Comparison of ENCODE assay signal across 36 mouse cellular contexts in the genomic region with DNA sequence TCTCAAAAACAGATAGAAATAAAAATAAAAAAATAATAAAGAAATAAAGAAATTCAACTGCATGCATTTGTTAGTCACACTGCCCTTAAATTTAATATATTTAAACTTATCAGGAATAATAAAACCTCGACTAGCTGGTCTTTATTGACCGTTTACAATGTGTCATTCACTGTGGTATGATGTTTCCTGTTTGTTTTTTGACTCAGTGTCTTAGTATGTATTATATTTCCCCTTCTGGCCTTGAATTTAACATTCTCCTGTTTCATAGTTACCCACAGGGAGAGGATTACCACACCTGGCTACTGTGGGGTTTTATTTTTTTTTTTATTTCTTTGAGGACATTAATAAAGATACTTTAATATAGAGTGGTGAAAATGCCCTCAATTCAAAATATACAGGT. TPM values are rescaled to one million over a fixed set of nuclear protein-coding genes. Genes with fewer than 3 reads are reported as not detected.
"Had no signal": no experiment of that assay in that cellular context is flagged by ENCODE, and none has a peak within 500 bp of the region (broad histone marks: within the 10 kb centered on the region; RNA-seq: fewer than 3 reads in every experiment).

No protein-coding gene starts in this region.

- H3K36me3 ChIP-seq: heart, embryonic 10.5 days; heart, embryonic 12.5 days; hindbrain, embryonic 10.5 days; hindbrain, embryonic 12.5 days; intestine, embryonic 15.5 days; limb, embryonic 10.5 days; limb, embryonic 12.5 days; liver, embryonic 13.5 days had no signal

- H3K4me2 ChIP-seq: heart, embryonic 12.5 days; hindbrain, embryonic 12.5 days; hindbrain, embryonic 14.5 days; intestine, embryonic 15.5 days; limb, embryonic 12.5 days; liver, embryonic 11.5 days; liver, embryonic 13.5 days had no signal

- H3K27me3 ChIP-seq: heart, embryonic 12.5 days; hindbrain, embryonic 12.5 days; intestine, embryonic 15.5 days; limb, embryonic 12.5 days; liver, embryonic 13.5 days had no signal

- H3K4me3 ChIP-seq: heart, embryonic 10.5 days; heart, embryonic 12.5 days; hindbrain, embryonic 10.5 days; hindbrain, embryonic 12.5 days; intestine, embryonic 15.5 days; layer of hippocampus, adult 2 months; left cerebral cortex, adult 2 months; limb, embryonic 10.5 days; limb, embryonic 12.5 days; liver, embryonic 13.5 days had no signal

- DNase-seq: gastrocnemius, postnatal 14 days; gastrocnemius, postnatal 36 days; heart, adult 18-20 months; heart, postnatal 10 days; kidney, adult 18-20 months; kidney, adult 8-10 months; kidney, postnatal 10 days; kidney, postnatal 25 days; kidney, postnatal 4 days; liver; liver, embryonic 13.5 days had no signal

RNA-seq across cellular contexts. Expression of a gene that starts 8.4 kb away (rescaled TPM):
- total RNA-seq: gastrocnemius, adult 18-20 months; gastrocnemius, adult 8-10 months; gastrocnemius, postnatal 36 days; layer of hippocampus, postnatal 10 days; layer of hippocampus, postnatal 25 days; left cerebral cortex, adult 2 months; left cerebral cortex, postnatal 14 days; left cerebral cortex, postnatal 36 days had no signal
- polyA plus RNA-seq: inflammation-experienced regulatory T-cells, adult 6 months had no signal

RNA-seq across cellular contexts. Expression of a gene that starts 47.6 kb away (rescaled TPM):
- total RNA-seq: gastrocnemius, adult 18-20 months; gastrocnemius, adult 8-10 months; gastrocnemius, postnatal 14 days; gastrocnemius, postnatal 36 days; heart, adult 18-20 months; heart, adult 8-10 months; heart, postnatal 10 days; heart, postnatal 25 days; heart, postnatal 4 days; layer of hippocampus, postnatal 25 days had no signal
- polyA plus RNA-seq: heart, embryonic 12.5 days; heart, embryonic 14.5 days; heart, embryonic 16.5 days; hindbrain, embryonic 10.5 days; hindbrain, embryonic 16.5 days; inflammation-experienced regulatory T-cells, adult 6 months; intestine, postnatal 0 days; limb, embryonic 12.5 days; liver, embryonic 11.5 days; liver, embryonic 13.5 days had no signal
